Mouse (Mus musculus) lung, postnatal 0 days (tissue): ENCODE measurements around the gene Nfia. TPM values are rescaled to one million over a fixed set of nuclear protein-coding genes. Genes with fewer than 3 reads are reported as not detected.

Experiments
- ATAC-seq: fragments of 200-750 bp; cut with Nextera tagmentation; 2 replicates; pipeline ENCODE4 v1.8.0; 2017; ENCODE audit warnings: moderate library complexity
- DNase-seq: peaks from one replicate; pipeline ENCODE4 v3.0.0-alpha.2; 2016; ENCODE audit warnings: low spot score
- H3K27ac ChIP-seq: fragments of 300-500 bp; sonication (generic); 2 replicates; pipeline ENCODE4 v1.5.1; 2014; ENCODE audit warnings: antibody characterized with exemption, mild to moderate bottlenecking, low read length, mixed read lengths
- H3K27me3 ChIP-seq: fragments of 300-500 bp; sonication (generic); replicated peaks from 2 replicates; pipeline ENCODE4 v1.6.1; 2014; ENCODE audit warnings: low read length, mixed read lengths; ENCODE audit not compliant: insufficient read depth
- H3K36me3 ChIP-seq: fragments of 300-500 bp; sonication (generic); 2 replicates; pipeline ENCODE4 v1.6.1; 2014; ENCODE audit warnings: low read length, mixed read lengths; ENCODE audit not compliant: insufficient read depth
- H3K4me1 ChIP-seq: fragments of 300-500 bp; sonication (generic); 2 replicates; pipeline ENCODE4 v1.6.1; 2014; ENCODE audit warnings: antibody characterized with exemption, low read depth, low read length, mixed read lengths; ENCODE audit not compliant: insufficient read depth
- H3K4me2 ChIP-seq: fragments of 300-500 bp; sonication (generic); replicated peaks from 2 replicates; pipeline ENCODE4 v1.6.1; 2014; ENCODE audit warnings: low read depth, mild to moderate bottlenecking, low read length, moderate library complexity, mixed read lengths
- H3K4me3 ChIP-seq: fragments of 300-500 bp; sonication (generic); 2 replicates; pipeline ENCODE4 v1.5.1; 2014; ENCODE audit warnings: low read depth, low read length
- H3K9ac ChIP-seq: fragments of 300-500 bp; sonication (generic); replicated peaks from 2 replicates; pipeline ENCODE4 v1.6.1; 2014; ENCODE audit warnings: low read depth, mild to moderate bottlenecking
- H3K9me3 ChIP-seq: fragments of 300-500 bp; sonication (generic); 2 replicates; pipeline ENCODE4 v1.6.1; 2016; ENCODE audit warnings: low read length, mixed read lengths
- CTCF ChIP-seq: IDR thresholded peaks from 2 replicates; pipeline ENCODE4 v1.5.1; 2016; ENCODE audit warnings: antibody characterized with exemption, mild to moderate bottlenecking
- EP300 ChIP-seq: IDR thresholded peaks from 2 replicates; pipeline ENCODE4 v1.6.1; 2016; ENCODE audit warnings: antibody characterized with exemption, mild to moderate bottlenecking, control low read depth
- WGBS: fragments of 180-500 bp; shearing (Covaris S2); extraction: QIAGEN DNeasy Blood & Tissue Kit; methylation state at CpG from one replicate; pipeline ENCODE4 v1.1.7; 2014; 5-methylcytosine and 5-hydroxymethylcytosine counted together
- polyA plus RNA-seq: library from polyadenylated mRNA; unstranded; fragments of >200 nt; fragmentation: Nextera tagmentation; extraction: Ambion mirVana; gene quantifications from 2 replicates; pipeline ENCODE4 v1.2.1, GENCODE M21; 2015

Nfia gene
- polyA plus RNA-seq, 1 experiment from 2014 or later, result 40.5 TPM

GRCm38 (mm10) chr4:97910115-97910776 is 137.7 kb downstream of the Nfia start:
- H3K4me3 ChIP-seq, result no peak overlapping the region
- peak overlapping the region; percentile 81 for H3K27ac ChIP-seq
- H3K4me2 ChIP-seq, result no peak overlapping the region
- no peaks in the 10 kb centered on the region for H3K27me3 ChIP-seq
- TF ChIP-seq EP300, result no peak
- TF ChIP-seq CTCF, result no peak
- DNase-seq (no peak), ATAC-seq (no peak)
- H3K4me1 ChIP-seq, result peaks cover 9% of the 10 kb centered on the region; the same call in 1 of the 2 replicates
- 79% methylated on average over 9 of the region's 9 CpGs for WGBS
- H3K9ac ChIP-seq, result no peak overlapping the region
- H3K9me3 ChIP-seq, result no peaks in the 10 kb centered on the region
- H3K36me3 ChIP-seq, result no peaks in the 10 kb centered on the region

GRCm38 (mm10) chr4:97910777-97911580 is 138.4 kb downstream of the Nfia start:
- Histone ChIP-seq H3K27ac (peak overlapping the region; percentile 81), H3K4me1 (peaks cover 9% of the 10 kb centered on the region; the same call in 1 of the 2 replicates), H3K4me2 (peak overlapping the region; percentile 27; the same call in 1 of the 2 replicates), H3K27me3 (no peaks in the 10 kb centered on the region), H3K4me3 (no peak overlapping the region), H3K9me3 (no peaks in the 10 kb centered on the region), H3K9ac (no peak overlapping the region), H3K36me3 (no peaks in the 10 kb centered on the region)
- peak; percentile 38 for ATAC-seq
- DNase-seq, result peak; percentile 83
- 68% methylated on average over 27 of the region's 27 CpGs for WGBS
- peak; percentile 52; the same call in 1 of the 2 replicates for TF ChIP-seq EP300
- TF ChIP-seq CTCF, result no peak

- no peak for ATAC-seq
- Histone ChIP-seq H3K9me3 (no peaks in the 10 kb centered on the region), H3K27me3 (no peaks in the 10 kb centered on the region), H3K4me2 (no peak overlapping the region), H3K4me1 (peaks cover 9% of the 10 kb centered on the region; the same call in 1 of the 2 replicates), H3K9ac (no peak overlapping the region), H3K27ac (peak overlapping the region; percentile 81; the same call in 1 of the 2 replicates), H3K36me3 (no peaks in the 10 kb centered on the region), H3K4me3 (no peak overlapping the region)
- WGBS, result 77% methylated on average over 7 of the region's 7 CpGs
- TF ChIP-seq CTCF (no peak), EP300 (no peak)
- DNase-seq, result no peak
Measured at GRCm38 (mm10) chr4:97911755-97912154, 139.2 kb downstream of the Nfia start.

GRCm38 (mm10) chr4:97912155-97912554 is 139.6 kb downstream of the Nfia start:
- H3K27ac ChIP-seq, result no peak overlapping the region
- 69% methylated on average over 6 of the region's 6 CpGs for WGBS
- no peaks in the 10 kb centered on the region for H3K27me3 ChIP-seq
- H3K9me3 ChIP-seq, result no peaks in the 10 kb centered on the region
- no peaks in the 10 kb centered on the region for H3K36me3 ChIP-seq
- TF ChIP-seq CTCF (no peak), EP300 (no peak)
- H3K4me2 ChIP-seq, result no peak overlapping the region
- peaks cover 9% of the 10 kb centered on the region; the same call in 1 of the 2 replicates for H3K4me1 ChIP-seq
- ATAC-seq (no peak), DNase-seq (no peak)
- no peak overlapping the region for H3K9ac ChIP-seq
- H3K4me3 ChIP-seq, result no peak overlapping the region

- H3K4me2 ChIP-seq, result no peak overlapping the region
- H3K27ac ChIP-seq, result no peak overlapping the region
- no peak for TF ChIP-seq EP300
- no peak for TF ChIP-seq CTCF
- H3K9me3 ChIP-seq, result no peaks in the 10 kb centered on the region
- no peaks in the 10 kb centered on the region for H3K36me3 ChIP-seq
- no peaks in the 10 kb centered on the region for H3K27me3 ChIP-seq
- peaks cover 9% of the 10 kb centered on the region; the same call in 1 of the 2 replicates for H3K4me1 ChIP-seq
- H3K4me3 ChIP-seq, result no peak overlapping the region
- no peak overlapping the region for H3K9ac ChIP-seq
- ATAC-seq, result no peak
- DNase-seq, result no peak
- 95% methylated on average over 11 of the region's 11 CpGs for WGBS
Measured at GRCm38 (mm10) chr4:97912560-97912959, 140.0 kb downstream of the Nfia start.

GRCm38 (mm10) chr4:97914348-97914747 is 141.8 kb downstream of the Nfia start:
- no peak for ATAC-seq
- no peak overlapping the region for H3K27ac ChIP-seq
- H3K4me3 ChIP-seq, result no peak overlapping the region
- no peak overlapping the region for H3K4me2 ChIP-seq
- WGBS, result 92% methylated on average over 2 of the region's 2 CpGs
- TF ChIP-seq CTCF (no peak), EP300 (no peak)
- no peaks in the 10 kb centered on the region for H3K9me3 ChIP-seq
- H3K36me3 ChIP-seq, result no peaks in the 10 kb centered on the region
- H3K4me1 ChIP-seq, result peaks cover 6% of the 10 kb centered on the region; the same call in 1 of the 2 replicates
- no peak overlapping the region for H3K9ac ChIP-seq
- H3K27me3 ChIP-seq, result no peaks in the 10 kb centered on the region
- no peak for DNase-seq
